Mouse (Mus musculus): ENCODE measurements around the gene Pkig.
A peak's percentile ranks its signal among the peaks of the same experiment; 100 is the strongest.
"Not testable (repeated sequence)": the region's sequence is repeated elsewhere in the genome, so short reads cannot be mapped to it uniquely, and the experiment has no call there.

Gene Pkig

GRCm38 (mm10) chr2:163642685-163643575 is 15.3 kb upstream of the Pkig start:
- DNase-seq (ENCODE audit: inconsistent age in 2 of 2, low spot score in 1 of 2): peak; percentile 82

GRCm38 (mm10) chr2:163643576-163643971 is 14.6 kb upstream of the Pkig start:
- peak in 1 of 2 experiments; percentile 70 for DNase-seq (ENCODE audit: inconsistent age in 2 of 2, low spot score in 1 of 2)

GRCm38 (mm10) chr2:163644047-163644446 is 14.1 kb upstream of the Pkig start:
- no peak for DNase-seq (ENCODE audit: inconsistent age in 2 of 2, low spot score in 1 of 2)

- peak; percentile 99 to 100 for DNase-seq (ENCODE audit: inconsistent age in 2 of 2, low spot score in 1 of 2)
Measured at GRCm38 (mm10) chr2:163644575-163645385, 13.4 kb upstream of the Pkig start, which contains the start of gene Serinc3. Gene Serinc3 (minus strand): TSS chr2:163645131.

GRCm38 (mm10) chr2:163645700-163646460 is 12.3 kb upstream of the Pkig start:
- DNase-seq (ENCODE audit: inconsistent age in 2 of 2, low spot score in 1 of 2): peak in 1 of 2 experiments; percentile 69

GRCm38 (mm10) chr2:163646461-163647080 is 11.6 kb upstream of the Pkig start:
- peak in 1 of 2 experiments; percentile 38 for DNase-seq (ENCODE audit: inconsistent age in 2 of 2, low spot score in 1 of 2)

GRCm38 (mm10) chr2:163655699-163656098 is 2.5 kb upstream of the Pkig start:
- DNase-seq (ENCODE audit: inconsistent age in 2 of 2, low spot score in 1 of 2): not testable (repeated sequence)

- no peak for DNase-seq (ENCODE audit: inconsistent age in 2 of 2, low spot score in 1 of 2)
Measured at GRCm38 (mm10) chr2:163657486-163657885, 700 bp upstream of the Pkig start.

GRCm38 (mm10) chr2:163658941-163659340 is 755 bp downstream of the Pkig start:
- peak; percentile 54 to 86 for DNase-seq (ENCODE audit: inconsistent age in 2 of 2, low spot score in 1 of 2)

- peak in 1 of 2 experiments; percentile 55 for DNase-seq (ENCODE audit: inconsistent age in 2 of 2, low spot score in 1 of 2)
Measured at GRCm38 (mm10) chr2:163659431-163659830, 1.2 kb downstream of the Pkig start.

GRCm38 (mm10) chr2:163660103-163660701 is 2.0 kb downstream of the Pkig start:
- DNase-seq (ENCODE audit: inconsistent age in 2 of 2, low spot score in 1 of 2): peak in 1 of 2 experiments; percentile 51

GRCm38 (mm10) chr2:163661371-163661850 is 3.2 kb downstream of the Pkig start:
- DNase-seq (ENCODE audit: inconsistent age in 2 of 2, low spot score in 1 of 2): peak; percentile 40 to 84

GRCm38 (mm10) chr2:163662076-163662475 is 3.9 kb downstream of the Pkig start:
- no peak for DNase-seq (ENCODE audit: inconsistent age in 2 of 2, low spot score in 1 of 2)

GRCm38 (mm10) chr2:163662698-163663221 is 4.6 kb downstream of the Pkig start:
- DNase-seq (ENCODE audit: inconsistent age in 2 of 2, low spot score in 1 of 2): no peak

GRCm38 (mm10) chr2:163663930-163664329 is 5.7 kb downstream of the Pkig start:
- peak in 1 of 2 experiments; percentile 50 for DNase-seq (ENCODE audit: inconsistent age in 2 of 2, low spot score in 1 of 2)

GRCm38 (mm10) chr2:163667045-163667444 is 8.9 kb downstream of the Pkig start:
- no peak for DNase-seq (ENCODE audit: inconsistent age in 2 of 2, low spot score in 1 of 2)

- DNase-seq (ENCODE audit: inconsistent age in 2 of 2, low spot score in 1 of 2): no peak
Measured at GRCm38 (mm10) chr2:163670872-163671594, 12.8 kb downstream of the Pkig start.

- DNase-seq (ENCODE audit: inconsistent age in 2 of 2, low spot score in 1 of 2): no peak
Measured at GRCm38 (mm10) chr2:163674397-163674796, 16.2 kb downstream of the Pkig start.

GRCm38 (mm10) chr2:163675144-163675619 is 17.0 kb downstream of the Pkig start:
- peak in 1 of 2 experiments; percentile 82 for DNase-seq (ENCODE audit: inconsistent age in 2 of 2, low spot score in 1 of 2)

Data from adrenal gland, adult (tissue).